Comparison of ENCODE assay signal across 17 mouse cellular contexts in the genomic region with DNA sequence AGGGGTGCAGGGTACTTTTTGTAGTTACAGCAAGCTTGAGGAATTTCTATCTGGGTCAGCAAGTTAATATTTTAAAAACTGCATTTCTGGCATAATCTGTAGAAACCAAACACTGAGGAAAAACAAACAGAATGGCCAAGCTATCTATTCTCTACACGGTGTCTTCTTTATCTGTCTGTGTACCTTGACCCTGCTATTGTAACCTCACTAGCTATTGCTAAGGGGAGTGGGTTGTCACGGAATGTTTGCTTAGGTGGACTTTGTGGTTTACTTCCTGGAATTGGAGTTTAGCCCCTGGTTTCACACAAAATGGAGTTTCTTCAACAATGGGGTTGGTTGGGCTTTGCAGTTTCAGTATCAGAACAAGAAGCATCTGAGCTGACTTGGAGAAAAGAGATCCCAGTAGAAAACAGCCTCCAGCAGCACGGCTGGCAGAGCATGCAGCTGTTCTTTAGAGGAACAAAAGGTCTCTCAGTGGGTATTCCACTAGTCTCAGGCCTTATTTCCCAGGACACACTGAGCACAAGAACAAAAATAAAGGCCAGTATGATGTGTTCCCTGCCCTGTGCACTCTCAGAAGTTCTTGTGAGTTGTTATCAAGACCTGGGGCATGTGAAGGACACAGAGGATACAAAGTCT.
DNase-seq lines count a peak whose midpoint lies in the region; ATAC-seq and TF ChIP-seq lines count a peak whose summit lies in the region.
"Had no signal": no experiment of that assay in that cellular context is flagged by ENCODE, and none has a peak within 500 bp of the region (broad histone marks: within the 10 kb centered on the region; RNA-seq: fewer than 3 reads in every experiment).

No protein-coding gene starts in this region.

- H3K79me2 ChIP-seq in liver, adult 2 months (ENCODE audit: control insufficient read depth, insufficient read depth, low read length): no peaks in the 10 kb centered on the region

- H3K27me3 ChIP-seq in forebrain, embryonic 10.5 days (ENCODE audit: poor library complexity, severe bottlenecking): no peaks in the 10 kb centered on the region; the same call in 1 of the 2 replicates
- no peaks in the 10 kb centered on the region for H3K27me3 ChIP-seq in forebrain, embryonic 11.5 days (ENCODE audit: control insufficient read depth, insufficient read depth, low read length)
- H3K27me3 ChIP-seq in liver, adult 2 months (ENCODE audit: control insufficient read depth, insufficient read depth, low read length): no peaks in the 10 kb centered on the region
- H3K27me3 ChIP-seq in liver, embryonic 11.5 days (replicated peaks; ENCODE audit: control insufficient read depth, insufficient read depth, low read length): no peaks in the 10 kb centered on the region
- H3K27me3 ChIP-seq in liver, embryonic 16.5 days (ENCODE audit: control insufficient read depth, insufficient read depth, low read depth, low read length): no peaks in the 10 kb centered on the region
- H3K27me3 ChIP-seq: heart, embryonic 12.5 days; hindbrain, embryonic 15.5 days; limb, embryonic 12.5 days had no signal

- TF ChIP-seq POLR2A in liver, adult 2 months (IDR thresholded peaks at IDR 0.05; ENCODE audit: extremely low read depth, insufficient read depth, low read length): no peak
- no peak for TF ChIP-seq POLR2A in brain, embryonic 14.5 days (IDR thresholded peaks at IDR 0.05; ENCODE audit: borderline replicate concordance, extremely low read depth, insufficient read depth, insufficient read length, poor library complexity, severe bottlenecking)

- peak; percentile 23 for DNase-seq in forebrain, embryonic 10.5 days (ENCODE audit: extremely low spot score, low spot score)
- no peak for DNase-seq in forebrain, embryonic 11.5 days (ENCODE audit: low spot score)
- DNase-seq in liver, adult 2 months (ENCODE audit: extremely low read depth, low read depth, low spot score): peak; percentile 79
- no peak for DNase-seq in liver, embryonic 11.5 days (ENCODE audit: low spot score)
- DNase-seq in brain, embryonic 14.5 days (ENCODE audit: low read depth): peak; percentile 47
- DNase-seq in adrenal gland, postnatal 25 days: no peak
- no peak for DNase-seq in adrenal gland, adult 2 months
- DNase-seq: adrenal gland, postnatal 36 days; cerebellum, adult 11-12 months; gastrocnemius, postnatal 36 days; kidney, postnatal 14 days; lung, postnatal 14 days had no signal

- TF ChIP-seq CTCF in liver, adult 2 months (IDR thresholded peaks at IDR 0.05; ENCODE audit: low read depth, low read length): no peak
- TF ChIP-seq CTCF in brain, embryonic 14.5 days (IDR thresholded peaks at IDR 0.05; ENCODE audit: borderline replicate concordance, extremely low read depth, insufficient read depth, insufficient read length): no peak

- H3K36me3 ChIP-seq in forebrain, embryonic 10.5 days (replicated peaks): no peaks in the 10 kb centered on the region
- no peaks in the 10 kb centered on the region for H3K36me3 ChIP-seq in forebrain, embryonic 11.5 days (ENCODE audit: control insufficient read depth, insufficient read depth, low read length)
- no peaks in the 10 kb centered on the region for H3K36me3 ChIP-seq in liver, adult 2 months (ENCODE audit: control insufficient read depth, insufficient read depth, low read length)
- no peaks in the 10 kb centered on the region for H3K36me3 ChIP-seq in liver, embryonic 11.5 days (ENCODE audit: control insufficient read depth, insufficient read depth, low read length)
- no peaks in the 10 kb centered on the region for H3K36me3 ChIP-seq in liver, embryonic 16.5 days (ENCODE audit: control insufficient read depth, insufficient read depth)
- H3K36me3 ChIP-seq: heart, embryonic 12.5 days; hindbrain, embryonic 15.5 days; limb, embryonic 12.5 days had no signal

- no peak overlapping the region for H3K9ac ChIP-seq in forebrain, embryonic 11.5 days (ENCODE audit: low read length)
- H3K9ac ChIP-seq in liver, adult 2 months (ENCODE audit: low read depth, low read length): no peak overlapping the region
- no peak overlapping the region for H3K9ac ChIP-seq in liver, embryonic 11.5 days (ENCODE audit: low read depth, low read length)
- H3K9ac ChIP-seq in liver, embryonic 16.5 days (ENCODE audit: low read depth, low read length): no peak overlapping the region
- H3K9ac ChIP-seq: forebrain, embryonic 13.5 days; heart, embryonic 12.5 days; hindbrain, embryonic 15.5 days; limb, embryonic 12.5 days had no signal

- H3K4me2 ChIP-seq in forebrain, embryonic 11.5 days (ENCODE audit: low read depth, low read length, severe bottlenecking): no peak overlapping the region
- H3K4me2 ChIP-seq in liver, embryonic 11.5 days: no peak overlapping the region
- H3K4me2 ChIP-seq in liver, embryonic 16.5 days (ENCODE audit: low read depth, low read length): no peak overlapping the region
- H3K4me2 ChIP-seq: forebrain, embryonic 13.5 days; heart, embryonic 12.5 days; hindbrain, embryonic 15.5 days; limb, embryonic 12.5 days had no signal

- peaks cover 31% of the 10 kb centered on the region for H3K4me1 ChIP-seq in forebrain, embryonic 10.5 days
- H3K4me1 ChIP-seq in forebrain, embryonic 11.5 days (replicated peaks; ENCODE audit: control insufficient read depth, insufficient read depth, low read length): no peaks in the 10 kb centered on the region
- H3K4me1 ChIP-seq in liver, adult 2 months (ENCODE audit: control insufficient read depth, insufficient read depth, low read length): peaks cover 3% of the 10 kb centered on the region
- H3K4me1 ChIP-seq in liver, embryonic 11.5 days (replicated peaks; ENCODE audit: control insufficient read depth, insufficient read depth, low read length): no peaks in the 10 kb centered on the region
- no peaks in the 10 kb centered on the region for H3K4me1 ChIP-seq in liver, embryonic 16.5 days (ENCODE audit: control insufficient read depth, low read depth, low read length)

- 14% methylated on average over 3 of the region's 3 CpGs for WGBS in forebrain, embryonic 10.5 days
- 7% methylated on average over 3 of the region's 3 CpGs for WGBS in forebrain, embryonic 11.5 days
- 13% methylated on average over 3 of the region's 3 CpGs for WGBS in liver, adult 2 months
- WGBS in liver, embryonic 11.5 days: 43% methylated on average over 3 of the region's 3 CpGs
- WGBS in liver, embryonic 16.5 days (ENCODE audit: insufficient replicate concordance): 28% methylated on average over 3 of the region's 3 CpGs

- H3K9me3 ChIP-seq in forebrain, embryonic 10.5 days: no peaks in the 10 kb centered on the region
- H3K9me3 ChIP-seq in forebrain, embryonic 11.5 days (ENCODE audit: control insufficient read depth, low read length): no peaks in the 10 kb centered on the region
- no peaks in the 10 kb centered on the region for H3K9me3 ChIP-seq in liver, embryonic 11.5 days (ENCODE audit: control insufficient read depth, low read length)
- no peaks in the 10 kb centered on the region for H3K9me3 ChIP-seq in liver, embryonic 16.5 days (replicated peaks; ENCODE audit: control insufficient read depth, low read length)
- H3K9me3 ChIP-seq: forebrain, embryonic 13.5 days; heart, embryonic 12.5 days; hindbrain, embryonic 15.5 days; limb, embryonic 12.5 days had no signal

- no peak overlapping the region for H3K4me3 ChIP-seq in forebrain, embryonic 10.5 days
- H3K4me3 ChIP-seq in forebrain, embryonic 11.5 days (ENCODE audit: low read depth, low read length): no peak overlapping the region
- no peak overlapping the region for H3K4me3 ChIP-seq in liver, adult 2 months (ENCODE audit: insufficient read depth, low read depth, low read length)
- no peak overlapping the region for H3K4me3 ChIP-seq in liver, embryonic 11.5 days (ENCODE audit: low read depth, low read length)
- H3K4me3 ChIP-seq in liver, embryonic 16.5 days (ENCODE audit: low read depth, low read length): no peak overlapping the region
- H3K4me3 ChIP-seq: forebrain, embryonic 13.5 days; heart, embryonic 12.5 days; hindbrain, embryonic 15.5 days; limb, embryonic 12.5 days had no signal

- peak overlapping the region; percentile 44; the same call in 1 of the 2 replicates for H3K27ac ChIP-seq in forebrain, embryonic 10.5 days
- no peak overlapping the region for H3K27ac ChIP-seq in forebrain, embryonic 11.5 days (ENCODE audit: low read depth, low read length)
- no peak overlapping the region for H3K27ac ChIP-seq in liver, adult 2 months (replicated peaks; ENCODE audit: insufficient read depth, low read depth, low read length)
- no peak overlapping the region for H3K27ac ChIP-seq in liver, embryonic 11.5 days (ENCODE audit: low read depth, low read length)
- H3K27ac ChIP-seq in liver, embryonic 16.5 days (ENCODE audit: low read length): peak overlapping the region; percentile 9; the same call in 1 of the 2 replicates
- H3K27ac ChIP-seq: forebrain, embryonic 13.5 days; hindbrain, embryonic 15.5 days; limb, embryonic 12.5 days had no signal

- no peak for ATAC-seq in forebrain, embryonic 11.5 days (replicated peaks; ENCODE audit: low FRiP score)
- no peak for ATAC-seq in liver, embryonic 11.5 days (replicated peaks; ENCODE audit: low FRiP score)
- ATAC-seq in liver, embryonic 16.5 days (ENCODE audit: low read depth): peak; percentile 78
- ATAC-seq: forebrain, embryonic 13.5 days had no signal

Comparison
In these comparisons a context has a peak if more than half of its experiments do, and no peak if none do; other contexts are left out.
1. DNase-seq: peak in forebrain, embryonic 10.5 days (single experiment), liver, adult 2 months (single experiment) and brain, embryonic 14.5 days (single experiment); none in forebrain, embryonic 11.5 days (single experiment), liver, embryonic 11.5 days (single experiment), adrenal gland, postnatal 25 days (single experiment) and adrenal gland, adult 2 months (single experiment).
2. H3K27ac ChIP-seq: peak in forebrain, embryonic 10.5 days (single experiment) and liver, embryonic 16.5 days (single experiment); none in forebrain, embryonic 11.5 days (single experiment), liver, adult 2 months (single experiment) and liver, embryonic 11.5 days (single experiment).